Mouse (Mus musculus): Measurements from ENCODE around the gene Fbxw9. TPM values are rescaled to one million over a fixed set of nuclear protein-coding genes. Genes with fewer than 3 reads are reported as not detected.
A peak's percentile ranks its signal among the peaks of the same experiment; 100 is the strongest.

Fbxw9 gene
- polyA plus RNA-seq, 1 experiment from 2014 or later = 78.3 TPM

DNA sequence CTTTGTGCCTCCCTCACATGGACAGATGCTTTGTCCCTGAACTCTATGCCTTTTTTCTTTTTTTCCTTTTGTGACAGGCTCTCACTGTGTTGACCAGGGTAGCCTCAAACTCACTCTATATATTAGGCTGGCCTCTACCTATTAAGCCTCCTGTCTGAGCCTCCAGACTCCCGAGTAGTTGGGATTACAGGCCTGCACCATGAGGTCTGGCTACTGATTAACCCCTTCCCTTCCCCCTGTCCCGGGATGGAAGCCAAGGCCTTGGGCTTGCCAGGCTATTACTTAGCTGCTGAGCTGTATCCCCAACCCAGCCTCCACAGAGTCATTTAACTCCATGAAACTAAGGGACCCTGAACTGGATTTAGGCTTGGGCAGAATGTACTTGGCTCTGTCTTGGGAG lies 5.4 kb downstream of the Fbxw9 start:
- Histone ChIP-seq H3K4me3 (replicated peaks; ENCODE audit: low read length) (no peak overlapping the region), H3K36me3 (ENCODE audit: control insufficient read depth, insufficient read depth) (0 out of 2 replicates have a peak, but pooled peaks cover 2% of the 10 kb centered on the region), H3K4me1 (replicated peaks; ENCODE audit: control insufficient read depth, insufficient read depth, low read length) (peaks cover 22% of the 10 kb centered on the region), H3K9ac (replicated peaks; ENCODE audit: low read depth, low read length) (no peak overlapping the region), H3K4me2 (ENCODE audit: low read length) (no peak overlapping the region), H3K9me3 (ENCODE audit: control insufficient read depth, low read length) (no peaks in the 10 kb centered on the region), H3K27ac (ENCODE audit: low read length) (no peak overlapping the region), H3K27me3 (replicated peaks; ENCODE audit: control insufficient read depth, insufficient read depth, low read length) (no peaks in the 10 kb centered on the region)
- ATAC-seq = no peak
- 34% methylated on average over 2 of the region's 2 CpGs for WGBS

DNA sequence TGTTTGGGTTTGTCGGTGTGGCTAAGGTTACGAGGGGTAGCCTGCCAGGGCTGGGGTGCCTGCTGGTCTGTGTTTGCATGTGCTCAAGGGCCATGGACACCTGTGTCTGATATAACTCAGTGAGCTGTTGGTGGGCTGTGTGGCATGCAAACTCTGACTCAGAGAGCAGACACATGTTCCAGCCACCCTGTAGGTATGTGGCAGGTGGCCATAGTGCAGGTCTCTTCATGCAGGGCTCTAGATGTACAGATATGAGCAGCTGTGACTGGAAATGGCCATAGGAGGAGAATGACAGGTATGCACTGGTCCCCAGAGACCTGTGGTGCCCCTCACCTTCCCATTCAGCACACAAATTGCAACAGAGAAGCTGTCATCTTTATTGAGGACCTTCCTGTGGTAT lies 7.3 kb downstream of the Fbxw9 start:
- no peaks in the 10 kb centered on the region for H3K27me3 ChIP-seq (replicated peaks; ENCODE audit: control insufficient read depth, insufficient read depth, low read length)
- ATAC-seq = no peak
- no peak overlapping the region for H3K4me3 ChIP-seq (replicated peaks; ENCODE audit: low read length)
- peaks cover 11% of the 10 kb centered on the region for H3K4me1 ChIP-seq (replicated peaks; ENCODE audit: control insufficient read depth, insufficient read depth, low read length)
- H3K9ac ChIP-seq (replicated peaks; ENCODE audit: low read depth, low read length) = no peak overlapping the region
- no peaks in the 10 kb centered on the region for H3K9me3 ChIP-seq (ENCODE audit: control insufficient read depth, low read length)
- H3K27ac ChIP-seq (ENCODE audit: low read length) = no peak overlapping the region
- H3K4me2 ChIP-seq (ENCODE audit: low read length) = no peak overlapping the region
- H3K36me3 ChIP-seq (ENCODE audit: control insufficient read depth, insufficient read depth) = 0 out of 2 replicates have a peak, but pooled peaks cover 2% of the 10 kb centered on the region
- 98% methylated on average over 2 of the region's 2 CpGs for WGBS

DNA sequence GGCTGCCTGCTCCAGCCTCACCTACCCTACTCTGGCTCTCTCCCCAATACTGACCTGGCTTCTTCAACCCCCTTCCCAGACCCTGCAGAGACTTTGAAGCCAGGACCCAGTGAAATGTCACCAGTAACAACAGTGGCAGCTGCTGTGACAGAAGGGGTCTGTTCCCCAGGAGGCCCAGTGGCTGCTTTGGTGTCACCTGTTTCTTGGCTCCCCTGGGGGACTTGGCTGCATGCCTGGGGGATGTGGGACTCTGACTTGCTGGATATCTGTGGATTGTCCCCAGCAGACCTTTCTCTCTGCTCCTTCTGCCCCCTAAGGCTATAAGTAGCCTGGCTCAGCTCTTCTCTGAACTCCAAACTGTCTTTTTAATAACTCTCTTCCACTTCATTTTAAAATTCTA lies 8.1 kb downstream of the Fbxw9 start, which contains the start of gene Gm5741:
Gene Gm5741 (minus strand): TSS at position 1 of the 400 bp plus-strand sequence.
- Histone ChIP-seq H3K9ac (replicated peaks; ENCODE audit: low read depth, low read length) (no peak within 1 kb of the TSS), H3K27ac (ENCODE audit: low read length) (no peak within 1 kb of the TSS), H3K4me3 (replicated peaks; ENCODE audit: low read length) (no peak within 1 kb of the TSS), H3K9me3 (ENCODE audit: control insufficient read depth, low read length) (no peaks in the 10 kb centered on the region), H3K4me1 (replicated peaks; ENCODE audit: control insufficient read depth, insufficient read depth, low read length) (peaks cover 14% of the 10 kb centered on the region), H3K4me2 (ENCODE audit: low read length) (no peak within 1 kb of the TSS), H3K36me3 (ENCODE audit: control insufficient read depth, insufficient read depth) (0 out of 2 replicates have a peak, but pooled peaks cover 2% of the 10 kb centered on the region), H3K27me3 (replicated peaks; ENCODE audit: control insufficient read depth, insufficient read depth, low read length) (no peaks in the 10 kb centered on the region)
- ATAC-seq = no peak

DNA sequence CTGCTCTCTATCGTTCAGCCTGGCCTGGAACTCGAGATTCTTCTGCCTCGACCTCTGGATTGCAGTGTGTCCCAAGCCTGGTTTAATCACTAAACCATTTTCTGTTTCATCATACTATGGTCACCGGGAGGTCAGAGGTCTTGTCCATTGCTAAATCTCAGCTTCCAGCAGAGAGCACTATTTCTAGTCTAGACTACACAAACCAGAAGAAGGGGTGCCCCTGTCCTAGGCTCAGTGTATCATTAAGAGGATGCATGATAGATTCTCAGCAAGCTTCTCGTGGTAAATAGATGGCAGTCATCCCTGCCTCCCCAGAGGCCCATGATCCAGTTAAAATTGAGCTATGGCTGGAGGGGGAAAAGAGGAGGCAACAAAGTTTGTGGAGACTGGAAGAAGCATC lies 11.2 kb downstream of the Fbxw9 start:
- no peak for ATAC-seq
- H3K9ac ChIP-seq (replicated peaks; ENCODE audit: low read depth, low read length) = peak overlapping the region; percentile 88
- H3K27ac ChIP-seq (ENCODE audit: low read length) = peak overlapping the region; percentile 95
- peak overlapping the region; percentile 92 for H3K4me3 ChIP-seq (replicated peaks; ENCODE audit: low read length)
- H3K4me1 ChIP-seq (replicated peaks; ENCODE audit: control insufficient read depth, insufficient read depth, low read length) = peaks cover 16% of the 10 kb centered on the region
- no peaks in the 10 kb centered on the region for H3K9me3 ChIP-seq (ENCODE audit: control insufficient read depth, low read length)
- H3K27me3 ChIP-seq (replicated peaks; ENCODE audit: control insufficient read depth, insufficient read depth, low read length) = no peaks in the 10 kb centered on the region
- H3K4me2 ChIP-seq (ENCODE audit: low read length) = peak overlapping the region; percentile 63
- H3K36me3 ChIP-seq (ENCODE audit: control insufficient read depth, insufficient read depth) = peaks cover 15% of the 10 kb centered on the region
- 88% methylated on average over 5 of the region's 5 CpGs for WGBS

DNA sequence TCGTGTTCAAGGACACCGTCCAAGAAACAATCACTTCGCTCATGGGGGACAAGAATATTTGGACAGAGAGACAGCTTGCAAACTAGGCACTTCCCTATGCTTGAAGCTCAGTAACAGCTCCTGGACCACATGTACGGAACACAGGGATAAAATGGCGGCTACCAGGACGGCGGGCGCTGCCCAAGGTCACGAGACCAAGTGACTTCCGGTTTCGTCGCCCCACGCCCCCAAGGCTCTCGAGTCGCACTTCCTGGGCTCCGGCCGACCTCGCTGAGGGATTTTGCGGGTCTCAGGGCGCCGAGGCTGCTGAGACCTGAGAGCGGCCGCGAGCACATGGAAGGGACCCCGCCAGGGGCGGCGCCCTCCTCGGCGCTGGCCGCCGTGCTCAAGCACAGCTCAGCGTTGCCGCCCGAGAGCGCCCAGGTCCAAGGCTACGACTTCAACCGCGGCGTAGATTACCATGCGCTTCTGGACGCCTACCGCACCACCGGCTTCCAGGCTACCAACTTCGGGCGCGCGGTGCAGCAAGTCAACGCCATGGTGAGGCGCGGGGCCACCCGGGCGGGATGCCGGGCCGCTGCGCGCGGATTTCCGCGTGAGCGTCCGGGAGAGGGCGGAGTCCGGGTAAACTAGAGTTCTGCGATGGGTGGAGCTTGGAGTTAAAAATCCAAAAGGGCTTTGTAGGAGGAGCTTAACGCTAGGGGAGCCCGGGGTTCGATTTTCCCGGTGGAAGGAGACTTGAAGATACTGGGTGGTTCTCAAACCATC lies 11.8 kb downstream of the Fbxw9 start, which contains the start of gene Dhps:
Gene Dhps (plus strand): TSS at position 244 of the 768 bp plus-strand sequence.
- Histone ChIP-seq H3K27ac (ENCODE audit: low read length) (peak within 1 kb of the TSS; percentile 95), H3K36me3 (ENCODE audit: control insufficient read depth, insufficient read depth) (peaks cover 18% of the 10 kb centered on the region), H3K4me3 (replicated peaks; ENCODE audit: low read length) (peak within 1 kb of the TSS; percentile 92), H3K9me3 (ENCODE audit: control insufficient read depth, low read length) (no peaks in the 10 kb centered on the region), H3K4me2 (ENCODE audit: low read length) (peak within 1 kb of the TSS; percentile 63), H3K4me1 (replicated peaks; ENCODE audit: control insufficient read depth, insufficient read depth, low read length) (peaks cover 16% of the 10 kb centered on the region), H3K9ac (replicated peaks; ENCODE audit: low read depth, low read length) (peak within 1 kb of the TSS; percentile 88), H3K27me3 (replicated peaks; ENCODE audit: control insufficient read depth, insufficient read depth, low read length) (no peaks in the 10 kb centered on the region)
- under 1% methylated on average over 68 of the region's 68 CpGs for WGBS
- peak; percentile 92 for ATAC-seq

DNA sequence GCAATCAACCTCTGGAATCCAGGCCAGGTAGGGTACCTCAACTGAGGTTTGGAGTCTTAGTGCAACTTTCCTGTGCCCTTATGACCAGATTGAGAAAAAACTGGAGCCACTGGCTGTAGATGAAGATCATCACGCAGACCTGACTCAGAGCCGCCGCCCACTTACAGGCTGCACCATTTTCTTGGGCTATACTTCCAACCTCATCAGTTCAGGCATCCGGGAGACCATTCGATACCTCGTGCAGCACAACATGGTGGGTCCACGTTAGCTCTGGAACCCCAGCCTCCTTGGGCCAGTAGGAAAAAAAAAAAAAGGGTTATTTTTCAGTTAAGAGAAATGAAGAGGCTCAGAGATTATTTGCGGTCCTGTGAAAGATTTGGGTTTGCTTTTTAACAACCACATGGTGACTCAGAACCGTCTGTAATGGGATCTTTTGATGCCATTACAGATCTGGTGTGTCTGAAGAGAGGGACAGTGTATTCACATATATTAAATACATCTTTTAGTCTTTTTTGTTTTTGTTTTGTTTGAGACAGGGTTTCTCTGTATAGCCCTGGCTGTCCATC lies 12.6 kb downstream of the Fbxw9 start:
- peak overlapping the region; percentile 88 for H3K9ac ChIP-seq (replicated peaks; ENCODE audit: low read depth, low read length)
- no peaks in the 10 kb centered on the region for H3K9me3 ChIP-seq (ENCODE audit: control insufficient read depth, low read length)
- H3K27ac ChIP-seq (ENCODE audit: low read length) = peak overlapping the region; percentile 95
- peak overlapping the region; percentile 63 for H3K4me2 ChIP-seq (ENCODE audit: low read length)
- peaks cover 16% of the 10 kb centered on the region for H3K4me1 ChIP-seq (replicated peaks; ENCODE audit: control insufficient read depth, insufficient read depth, low read length)
- peak overlapping the region; percentile 92 for H3K4me3 ChIP-seq (replicated peaks; ENCODE audit: low read length)
- no peak for ATAC-seq
- 44% methylated on average over 9 of the region's 9 CpGs for WGBS
- H3K36me3 ChIP-seq (ENCODE audit: control insufficient read depth, insufficient read depth) = peaks cover 18% of the 10 kb centered on the region
- H3K27me3 ChIP-seq (replicated peaks; ENCODE audit: control insufficient read depth, insufficient read depth, low read length) = no peaks in the 10 kb centered on the region

DNA sequence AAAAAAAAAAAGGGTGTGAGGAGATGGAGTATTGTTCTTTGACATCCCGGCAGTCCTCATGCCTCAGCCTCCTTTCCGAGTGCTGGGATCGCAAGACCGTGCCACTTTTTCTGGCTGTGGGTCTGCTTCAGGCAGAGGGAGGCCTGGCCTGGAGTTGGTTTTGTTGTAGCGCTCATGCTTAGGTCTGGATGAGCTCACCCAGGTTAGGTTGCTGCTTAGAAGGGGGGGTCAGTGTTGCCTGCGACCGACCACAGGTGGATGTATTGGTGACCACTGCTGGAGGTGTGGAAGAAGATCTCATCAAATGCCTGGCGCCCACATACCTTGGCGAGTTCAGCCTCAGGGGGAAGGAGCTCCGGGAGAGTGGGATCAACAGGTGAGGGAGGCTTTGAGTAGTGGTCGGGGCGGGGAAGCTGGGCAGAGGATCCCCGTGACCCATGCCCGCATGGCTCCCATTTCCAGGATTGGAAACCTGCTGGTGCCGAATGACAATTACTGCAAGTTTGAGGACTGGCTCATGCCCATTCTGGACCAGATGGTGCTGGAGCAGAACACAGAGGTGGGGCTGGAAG lies 13.3 kb downstream of the Fbxw9 start:
- Histone ChIP-seq H3K27me3 (replicated peaks; ENCODE audit: control insufficient read depth, insufficient read depth, low read length) (no peaks in the 10 kb centered on the region), H3K4me2 (ENCODE audit: low read length) (no peak overlapping the region), H3K36me3 (ENCODE audit: control insufficient read depth, insufficient read depth) (peaks cover 18% of the 10 kb centered on the region), H3K9ac (replicated peaks; ENCODE audit: low read depth, low read length) (no peak overlapping the region), H3K27ac (ENCODE audit: low read length) (no peak overlapping the region), H3K4me1 (replicated peaks; ENCODE audit: control insufficient read depth, insufficient read depth, low read length) (peaks cover 16% of the 10 kb centered on the region), H3K4me3 (replicated peaks; ENCODE audit: low read length) (no peak overlapping the region), H3K9me3 (ENCODE audit: control insufficient read depth, low read length) (no peaks in the 10 kb centered on the region)
- no peak for ATAC-seq
- 94% methylated on average over 15 of the region's 15 CpGs for WGBS

DNA sequence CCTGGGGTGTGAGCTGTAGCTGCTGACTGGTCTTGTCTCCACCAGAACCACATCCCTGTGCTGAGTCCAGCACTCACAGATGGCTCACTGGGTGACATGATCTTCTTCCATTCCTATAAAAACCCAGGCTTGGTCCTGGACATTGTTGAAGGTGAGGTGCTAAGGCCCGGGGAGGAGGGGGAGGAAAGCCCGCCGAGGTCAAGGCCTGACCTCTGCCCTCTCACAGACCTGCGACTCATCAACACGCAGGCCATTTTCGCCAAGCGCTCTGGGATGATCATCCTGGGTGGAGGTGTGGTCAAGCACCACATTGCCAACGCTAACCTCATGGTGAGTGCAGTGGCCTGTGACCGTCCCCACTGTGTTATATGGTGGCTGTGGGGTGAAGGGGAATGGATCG lies 14.3 kb downstream of the Fbxw9 start:
- H3K4me3 ChIP-seq (replicated peaks; ENCODE audit: low read length) = no peak overlapping the region
- peaks cover 20% of the 10 kb centered on the region for H3K36me3 ChIP-seq (ENCODE audit: control insufficient read depth, insufficient read depth)

DNA sequence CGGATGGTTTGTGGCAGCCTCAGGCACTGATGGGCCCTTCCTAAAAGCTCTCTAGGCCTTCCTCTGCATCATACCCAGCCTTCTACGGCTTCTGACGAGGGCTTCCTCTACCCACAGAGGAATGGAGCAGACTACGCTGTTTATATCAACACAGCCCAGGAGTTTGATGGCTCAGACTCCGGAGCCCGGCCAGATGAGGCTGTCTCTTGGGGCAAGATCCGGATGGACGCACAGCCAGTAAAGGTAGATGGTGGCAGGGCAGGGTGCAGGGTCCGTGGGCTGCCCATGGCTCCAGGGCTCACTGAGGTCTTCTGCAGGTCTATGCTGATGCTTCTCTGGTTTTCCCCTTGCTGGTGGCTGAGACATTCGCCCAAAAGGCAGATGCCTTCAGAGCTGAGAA lies 14.8 kb downstream of the Fbxw9 start:
- Histone ChIP-seq H3K4me2 (ENCODE audit: low read length) (no peak overlapping the region), H3K4me3 (replicated peaks; ENCODE audit: low read length) (no peak overlapping the region), H3K9ac (replicated peaks; ENCODE audit: low read depth, low read length) (no peak overlapping the region), H3K27ac (ENCODE audit: low read length) (no peak overlapping the region), H3K27me3 (replicated peaks; ENCODE audit: control insufficient read depth, insufficient read depth, low read length) (no peaks in the 10 kb centered on the region), H3K4me1 (replicated peaks; ENCODE audit: control insufficient read depth, insufficient read depth, low read length) (peaks cover 20% of the 10 kb centered on the region), H3K36me3 (ENCODE audit: control insufficient read depth, insufficient read depth) (peaks cover 20% of the 10 kb centered on the region), H3K9me3 (ENCODE audit: control insufficient read depth, low read length) (no peaks in the 10 kb centered on the region)
- ATAC-seq = no peak
- WGBS = 92% methylated on average over 10 of the region's 10 CpGs

More for the DNA sequence above, 14.3 kb downstream of the Fbxw9 start:
- Histone ChIP-seq H3K4me2 (ENCODE audit: low read length) (no peak overlapping the region), H3K9me3 (ENCODE audit: control insufficient read depth, low read length) (no peaks in the 10 kb centered on the region), H3K27ac (ENCODE audit: low read length) (no peak overlapping the region), H3K27me3 (replicated peaks; ENCODE audit: control insufficient read depth, insufficient read depth, low read length) (no peaks in the 10 kb centered on the region), H3K9ac (replicated peaks; ENCODE audit: low read depth, low read length) (no peak overlapping the region), H3K4me1 (replicated peaks; ENCODE audit: control insufficient read depth, insufficient read depth, low read length) (peaks cover 16% of the 10 kb centered on the region)
- no peak for ATAC-seq
- 90% methylated on average over 10 of the region's 10 CpGs for WGBS
